Mouse (Mus musculus) kidney, postnatal 0 days (tissue): ENCODE data around the gene Dgcr2. TPM values are rescaled to one million over a fixed set of nuclear protein-coding genes. Genes with fewer than 3 reads are reported as not detected.
A peak's percentile ranks its signal among the peaks of the same experiment; 100 is the strongest.

Experiments used
- ATAC-seq: fragments of 200-750 bp; cut with Nextera tagmentation; replicated peaks from 2 replicates; pipeline ENCODE4 v1.8.0; 2017; ENCODE audit warnings: low read depth, moderate number of reproducible peaks, moderate TSS enrichment, moderate library complexity; ENCODE audit not compliant: low FRiP score
- DNase-seq: peaks from one replicate; pipeline ENCODE4 v3.0.0-alpha.2; 2016; ENCODE audit warnings: low spot score
- H3K27ac ChIP-seq: fragments of 300-500 bp; sonication (generic); 2 replicates; pipeline ENCODE4 v1.5.1; 2014; ENCODE audit warnings: mild to moderate bottlenecking
- H3K27me3 ChIP-seq: fragments of 300-500 bp; sonication (generic); 2 replicates; pipeline ENCODE4 v1.6.1; 2014; ENCODE audit warnings: low read length, mixed read lengths; ENCODE audit not compliant: insufficient read depth
- H3K36me3 ChIP-seq: fragments of 300-500 bp; sonication (generic); 2 replicates; pipeline ENCODE4 v1.6.1; 2014; ENCODE audit warnings: low read length, mixed read lengths; ENCODE audit not compliant: insufficient read depth
- H3K4me1 ChIP-seq: fragments of 300-500 bp; sonication (generic); replicated peaks from 2 replicates; pipeline ENCODE4 v1.6.1; 2014; ENCODE audit warnings: antibody characterized with exemption, low read length, mixed read lengths; ENCODE audit not compliant: insufficient read depth
- H3K4me2 ChIP-seq: fragments of 300-500 bp; sonication (generic); 2 replicates; pipeline ENCODE4 v1.6.1; 2014; ENCODE audit warnings: mild to moderate bottlenecking, low read length, moderate library complexity, mixed read lengths
- H3K4me3 ChIP-seq: fragments of 300-500 bp; sonication (generic); replicated peaks from 2 replicates; pipeline ENCODE4 v1.5.1; 2014; ENCODE audit warnings: low read depth, low read length
- H3K9ac ChIP-seq: fragments of 300-500 bp; sonication (generic); 2 replicates; pipeline ENCODE4 v1.6.1; 2014; ENCODE audit warnings: low read depth, low read length
- H3K9me3 ChIP-seq: fragments of 300-500 bp; sonication (generic); replicated peaks from 2 replicates; pipeline ENCODE4 v1.6.1; 2016; ENCODE audit warnings: low read length, inconsistent platforms, mixed read lengths
- CTCF ChIP-seq: IDR thresholded peaks from 2 replicates; pipeline ENCODE4 v1.5.1; 2016; ENCODE audit warnings: antibody characterized with exemption, low read depth, mild to moderate bottlenecking, moderate library complexity
- WGBS: fragments of 180-500 bp; shearing (Covaris S2); extraction: QIAGEN DNeasy Blood & Tissue Kit; methylation state at CpG from one replicate; pipeline ENCODE4 v1.1.7; 2014; 5-methylcytosine and 5-hydroxymethylcytosine counted together
- polyA plus RNA-seq: library from polyadenylated mRNA; unstranded; fragments of >200 nt; fragmentation: Nextera tagmentation; extraction: Ambion mirVana; gene quantifications from 2 replicates; pipeline ENCODE4 v1.2.1, GENCODE M21; 2015

Gene Dgcr2
- polyA plus RNA-seq, 1 experiment from 2014 or later, result 57.8 TPM

DNA sequence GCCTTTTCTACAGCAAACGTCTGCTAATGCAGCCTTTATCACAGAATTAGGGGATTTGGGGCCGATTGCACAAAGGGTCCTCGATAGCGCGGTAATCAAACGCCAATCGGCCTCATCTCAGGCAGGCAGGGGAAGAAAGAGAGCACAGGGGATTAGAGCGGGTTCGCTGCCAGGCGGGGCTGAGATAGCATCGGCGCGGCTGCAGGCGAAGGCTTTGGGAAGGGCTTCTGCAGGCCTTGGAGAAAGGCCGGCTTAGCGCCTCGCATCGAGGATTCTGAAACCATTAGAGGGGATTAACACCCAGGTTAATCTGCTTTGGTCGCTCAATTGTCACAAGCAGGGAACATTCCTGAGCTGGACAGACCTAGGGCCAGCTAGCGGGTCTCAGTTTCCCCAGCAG, 22.2 kb upstream of the Dgcr2 start:
- H3K9me3 ChIP-seq, result no peaks in the 10 kb centered on the region
- H3K4me1 ChIP-seq, result peaks cover 16% of the 10 kb centered on the region; the same call in 1 of the 2 replicates
- no peak overlapping the region for H3K27ac ChIP-seq
- H3K9ac ChIP-seq, result peak overlapping the region; percentile 52; the same call in 1 of the 2 replicates
- peak overlapping the region; percentile 83; the same call in 1 of the 2 replicates for H3K4me2 ChIP-seq
- 0 out of 2 replicates have a peak, but pooled peaks cover 6% of the 10 kb centered on the region for H3K36me3 ChIP-seq
- H3K27me3 ChIP-seq, result peaks cover 26% of the 10 kb centered on the region
- H3K4me3 ChIP-seq, result no peak overlapping the region
- TF ChIP-seq CTCF, result no peak
- WGBS, result 13% methylated on average over 20 of the region's 20 CpGs
- DNase-seq, result no peak
- ATAC-seq, result no peak

DNA sequence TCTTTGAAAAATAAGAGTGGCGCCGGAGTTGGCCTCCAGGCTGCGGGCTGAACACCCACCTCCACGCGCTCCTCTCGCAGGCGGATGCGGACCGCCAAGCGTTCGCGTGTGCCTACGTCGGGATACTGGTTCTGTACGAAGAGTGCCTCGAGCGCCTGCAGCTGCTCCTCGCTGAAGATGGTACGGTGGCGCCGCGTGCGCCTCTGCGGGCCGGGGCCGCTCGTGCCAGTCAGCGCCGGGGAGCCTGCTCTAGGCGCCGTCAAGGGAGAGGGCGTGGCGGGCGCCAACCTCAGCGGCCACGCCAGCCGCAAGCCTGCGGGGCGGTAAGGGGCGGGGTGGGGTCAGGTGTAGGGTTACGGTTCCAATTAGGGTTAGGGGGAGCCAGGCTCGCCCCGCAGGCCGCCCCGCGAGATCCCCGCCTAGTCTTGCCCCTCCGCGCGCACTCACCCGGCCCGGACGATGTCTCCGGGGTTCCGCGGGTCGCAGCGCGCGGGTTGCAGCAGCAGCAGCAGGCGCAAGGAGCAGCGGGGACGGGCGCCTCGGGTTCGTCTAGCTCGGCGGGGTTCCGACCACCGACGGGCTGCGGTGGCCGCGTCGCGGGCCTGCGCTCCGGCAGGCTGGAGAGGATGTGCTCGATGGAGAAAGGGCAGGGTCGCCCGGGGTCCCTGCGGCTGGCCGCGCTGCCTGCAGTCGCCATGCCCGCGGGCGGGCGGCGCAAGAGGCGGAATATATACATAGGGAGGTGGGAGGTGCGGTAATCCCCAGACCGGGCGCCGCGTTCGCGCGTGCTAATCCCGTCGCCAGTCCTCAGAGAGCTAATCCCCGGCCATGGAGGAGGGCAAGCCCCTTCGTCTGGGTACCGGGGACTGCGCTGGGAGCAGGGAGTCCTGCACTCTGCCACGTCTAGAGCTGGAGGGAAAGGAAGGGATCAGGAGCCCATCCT, 16.2 kb upstream of the Dgcr2 start, which contains the start of gene Gsc2:
Gsc2 (minus strand) TSS at position 753 of the 943 bp plus-strand sequence.
- H3K4me1 ChIP-seq, result peaks cover 11% of the 10 kb centered on the region
- no peak for DNase-seq
- H3K27ac ChIP-seq, result no peak within 1 kb of the TSS
- H3K27me3 ChIP-seq, result peaks cover 54% of the 10 kb centered on the region
- no peak for TF ChIP-seq CTCF
- peak within 1 kb of the TSS; percentile 62 for H3K4me2 ChIP-seq
- H3K36me3 ChIP-seq, result no peaks in the 10 kb centered on the region
- 0 out of 2 replicates have a peak within 1 kb of the TSS, but pooled peaks have one; percentile 35 for H3K9ac ChIP-seq
- peak; percentile 18; the same call in 1 of the 2 replicates for ATAC-seq
- no peaks in the 10 kb centered on the region for H3K9me3 ChIP-seq
- H3K4me3 ChIP-seq, result peak within 1 kb of the TSS; percentile 36
- under 1% methylated on average over 96 of the region's 106 CpGs for WGBS

DNA sequence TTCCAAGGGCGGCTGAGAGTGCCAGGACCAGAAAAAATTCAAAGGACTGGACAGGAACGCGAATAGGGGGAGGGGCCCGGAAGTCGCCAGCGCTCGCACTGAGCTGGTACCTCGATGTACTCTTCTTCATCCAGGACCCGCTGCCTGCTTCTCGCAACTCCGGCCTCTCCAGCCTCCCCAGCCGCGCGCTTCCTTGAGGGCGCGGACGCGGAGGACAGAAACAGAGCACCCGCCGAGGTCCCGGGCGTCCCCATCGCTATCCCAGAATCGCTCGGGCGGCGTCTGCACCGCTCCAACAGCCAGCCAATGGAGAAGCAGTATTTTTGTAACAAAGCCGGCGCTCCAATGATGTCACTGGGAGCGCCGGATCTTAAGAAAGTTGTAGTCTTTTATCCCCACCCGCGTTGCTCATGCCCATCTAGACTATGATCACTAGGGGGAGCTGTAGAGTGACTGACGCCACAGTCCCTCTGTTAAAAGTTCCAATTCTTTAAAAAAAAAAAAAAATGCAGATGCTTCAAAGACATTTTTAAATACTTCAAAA, 12.8 kb upstream of the Dgcr2 start, which contains the start of gene Ess2:
Ess2 (minus strand) TSS at position 297 of the 544 bp plus-strand sequence.
- peak within 1 kb of the TSS; percentile 74 for H3K9ac ChIP-seq
- H3K4me2 ChIP-seq, result peak within 1 kb of the TSS; percentile 52
- 1% methylated on average over 35 of the region's 35 CpGs for WGBS
- peak within 1 kb of the TSS; percentile 85 for H3K4me3 ChIP-seq
- H3K27me3 ChIP-seq, result peaks cover 42% of the 10 kb centered on the region
- peaks cover 11% of the 10 kb centered on the region for H3K4me1 ChIP-seq
- peak; percentile 85 for TF ChIP-seq CTCF
- ATAC-seq, result peak; percentile 94
- no peak within 1 kb of the TSS for H3K27ac ChIP-seq
- H3K36me3 ChIP-seq, result peaks cover 26% of the 10 kb centered on the region
- DNase-seq, result peak; percentile 99
- H3K9me3 ChIP-seq, result no peaks in the 10 kb centered on the region

DNA sequence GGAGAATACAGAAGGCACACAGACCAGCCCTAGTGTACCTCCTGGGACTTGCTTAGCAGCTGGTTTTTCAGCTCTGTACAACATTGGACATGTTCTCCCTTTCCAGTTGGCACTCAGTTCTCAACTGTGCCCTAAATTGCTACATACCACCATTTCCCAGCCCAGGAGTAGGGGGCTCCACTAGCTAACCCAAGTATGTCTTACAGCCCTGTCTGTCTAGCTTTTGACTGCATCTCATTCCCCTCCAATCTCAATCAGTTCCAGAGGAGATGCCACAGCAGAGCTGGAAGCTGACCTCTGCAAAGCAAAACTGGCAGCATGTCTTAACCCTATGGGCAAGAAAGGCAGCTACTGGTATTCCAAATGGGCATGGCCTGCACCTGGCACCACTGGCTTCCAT, 2.3 kb downstream of the Dgcr2 start:
- no peak for TF ChIP-seq CTCF
- H3K9me3 ChIP-seq, result no peaks in the 10 kb centered on the region
- no peak overlapping the region for H3K27ac ChIP-seq
- peaks cover 10% of the 10 kb centered on the region for H3K36me3 ChIP-seq
- no peaks in the 10 kb centered on the region for H3K27me3 ChIP-seq
- ATAC-seq, result no peak
- no peak for DNase-seq
- H3K4me3 ChIP-seq, result no peak overlapping the region
- H3K9ac ChIP-seq, result no peak overlapping the region
- no peaks in the 10 kb centered on the region for H3K4me1 ChIP-seq
- H3K4me2 ChIP-seq, result no peak overlapping the region

GRCm38 (mm10) chr16:17893923-17894322, 4.4 kb downstream of the Dgcr2 start, which contains the start of gene Tssk1:
Tssk1 (plus strand) TSS chr16:17894223.
- TF ChIP-seq CTCF, result no peak
- Histone ChIP-seq H3K9ac (no peak within 1 kb of the TSS), H3K4me2 (no peak within 1 kb of the TSS), H3K36me3 (no peaks in the 10 kb centered on the region), H3K9me3 (no peaks in the 10 kb centered on the region), H3K4me3 (no peak within 1 kb of the TSS), H3K27me3 (no peaks in the 10 kb centered on the region), H3K4me1 (0 out of 2 replicates have a peak, but pooled peaks cover 10% of the 10 kb centered on the region), H3K27ac (no peak within 1 kb of the TSS)
- 80% methylated on average over 2 of the region's 2 CpGs for WGBS
- ATAC-seq (no peak), DNase-seq (no peak)

DNA sequence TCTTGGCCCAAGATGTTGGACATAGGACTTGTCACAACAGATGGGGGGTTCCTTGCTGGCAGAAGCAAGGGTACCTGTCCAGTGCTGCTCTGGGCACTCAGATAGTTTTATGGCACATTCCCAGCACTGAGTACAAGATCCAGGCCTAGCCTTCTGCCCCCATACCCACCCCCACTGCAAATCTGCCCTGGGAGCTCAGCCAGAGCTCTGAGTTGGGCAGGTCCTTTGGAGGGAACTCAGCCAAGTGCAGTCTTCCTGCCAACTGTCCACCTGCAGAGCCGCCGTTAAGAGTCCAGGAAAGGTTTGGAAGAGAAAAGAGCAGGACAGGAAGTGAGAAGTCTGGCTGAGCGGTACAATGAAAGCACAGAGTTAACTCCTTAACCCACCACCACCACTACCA, 5.8 kb downstream of the Dgcr2 start:
- WGBS, result 60% methylated on average over 3 of the region's 3 CpGs
- Histone ChIP-seq H3K27ac (no peak overlapping the region), H3K4me2 (no peak overlapping the region), H3K27me3 (no peaks in the 10 kb centered on the region), H3K9ac (no peak overlapping the region), H3K4me1 (0 out of 2 replicates have a peak, but pooled peaks cover 10% of the 10 kb centered on the region), H3K36me3 (no peaks in the 10 kb centered on the region), H3K9me3 (no peaks in the 10 kb centered on the region), H3K4me3 (no peak overlapping the region)
- DNase-seq (no peak), ATAC-seq (no peak)
- no peak for TF ChIP-seq CTCF
